Mouse (Mus musculus) cerebellum, postnatal 14 days (tissue): ENCODE measurements around the gene Tgfbr2.
A peak's percentile ranks its signal among the peaks of the same experiment; 100 is the strongest.

Experiments used
- DNase-seq, 2 experiments: peaks; one replicate each; pipeline ENCODE4 v3.0.0; 2021; ENCODE audit warnings: mixed read lengths in 2 of 2

The Tgfbr2 gene

GRCm38 (mm10) chr9:116108729-116109128 is 66.4 kb downstream of the Tgfbr2 start:
- no peak for DNase-seq

GRCm38 (mm10) chr9:116104770-116105169 is 70.4 kb downstream of the Tgfbr2 start:
- no peak for DNase-seq

GRCm38 (mm10) chr9:116101842-116102241 is 73.3 kb downstream of the Tgfbr2 start:
- no peak for DNase-seq

GRCm38 (mm10) chr9:116100015-116100414 is 75.1 kb downstream of the Tgfbr2 start:
- DNase-seq = no peak

- DNase-seq = no peak
Observed at GRCm38 (mm10) chr9:116099596-116099993, 75.6 kb downstream of the Tgfbr2 start.

- DNase-seq = peak; percentile 40 to 70
Observed at GRCm38 (mm10) chr9:116098724-116099595, 76.2 kb downstream of the Tgfbr2 start.

- peak; percentile 52 to 59 for DNase-seq
Observed at GRCm38 (mm10) chr9:116091921-116092320, 83.2 kb downstream of the Tgfbr2 start.

- DNase-seq = no peak
Observed at GRCm38 (mm10) chr9:116091101-116091841, 83.9 kb downstream of the Tgfbr2 start.

- DNase-seq = no peak
Observed at GRCm38 (mm10) chr9:116090296-116090695, 84.9 kb downstream of the Tgfbr2 start.

GRCm38 (mm10) chr9:116088912-116089311 is 86.2 kb downstream of the Tgfbr2 start:
- peak in 1 of 2 experiments; percentile 39 for DNase-seq

GRCm38 (mm10) chr9:116087880-116088279 is 87.3 kb downstream of the Tgfbr2 start:
- peak; percentile 74 to 81 for DNase-seq

GRCm38 (mm10) chr9:116087263-116087662 is 87.9 kb downstream of the Tgfbr2 start:
- no peak for DNase-seq

- no peak for DNase-seq
Observed at GRCm38 (mm10) chr9:116085999-116086398, 89.2 kb downstream of the Tgfbr2 start.

- no peak for DNase-seq
Observed at GRCm38 (mm10) chr9:116084324-116084931, 90.7 kb downstream of the Tgfbr2 start.

GRCm38 (mm10) chr9:116083726-116084323 is 91.3 kb downstream of the Tgfbr2 start:
- DNase-seq = no peak

- no peak for DNase-seq
Observed at GRCm38 (mm10) chr9:116083300-116083699, 91.9 kb downstream of the Tgfbr2 start.

GRCm38 (mm10) chr9:116081781-116082180 is 93.4 kb downstream of the Tgfbr2 start:
- no peak for DNase-seq

- DNase-seq = no peak
Observed at GRCm38 (mm10) chr9:116077419-116077818, 97.7 kb downstream of the Tgfbr2 start.

- no peak for DNase-seq
Observed at GRCm38 (mm10) chr9:116076946-116077345, 98.2 kb downstream of the Tgfbr2 start.

- no peak for DNase-seq
Observed at GRCm38 (mm10) chr9:116076163-116076562, 99.0 kb downstream of the Tgfbr2 start.

GRCm38 (mm10) chr9:116071561-116071960 is 103.6 kb downstream of the Tgfbr2 start:
- DNase-seq = peak; percentile 36 to 42

- no peak for DNase-seq
Observed at GRCm38 (mm10) chr9:116064774-116065173, 110.4 kb downstream of the Tgfbr2 start.

- no peak for DNase-seq
Observed at GRCm38 (mm10) chr9:116060691-116061090, 114.5 kb downstream of the Tgfbr2 start.
